Mouse (Mus musculus) G1E (cell line): Measurements from ENCODE around the gene Lmo7.

Experiments used
- CTCF ChIP-seq: IDR thresholded peaks from 2 replicates; pipeline ENCODE4 v1.5.1; 2012; ENCODE audit warnings: low read depth, low read length, inconsistent platforms, mixed read lengths
- GATA1 ChIP-seq: IDR thresholded peaks from 2 replicates; pipeline ENCODE4 v1.6.1; 2012; ENCODE audit warnings: borderline replicate concordance, low read length, inconsistent platforms, mixed read lengths

GRCm38 (mm10) chr14:101750910-101751309 is 21.2 kb downstream of the Lmo7 start:
- TF ChIP-seq GATA1 (no peak), CTCF (no peak)
